Mouse (Mus musculus): Measurements from ENCODE around the gene Fsd1. TPM values are rescaled to one million over a fixed set of nuclear protein-coding genes. Genes with fewer than 3 reads are reported as not detected.

Gene Fsd1
- polyA plus RNA-seq, 1 experiment from 2014 or later = 0.36 TPM

- 92% methylated on average over 4 of the region's 4 CpGs for WGBS
- Histone ChIP-seq H3K4me3 (ENCODE audit: low read depth, low read length) (no peak overlapping the region), H3K9me3 (ENCODE audit: low read length) (no peaks in the 10 kb centered on the region), H3K27ac (ENCODE audit: low read length) (no peak overlapping the region), H3K9ac (replicated peaks; ENCODE audit: low read depth) (no peak overlapping the region), H3K36me3 (ENCODE audit: insufficient read depth, low read length) (peaks cover 11% of the 10 kb centered on the region), H3K27me3 (replicated peaks; ENCODE audit: insufficient read depth, low read length) (no peaks in the 10 kb centered on the region), H3K4me2 (replicated peaks; ENCODE audit: low read depth, low read length) (no peak overlapping the region), H3K4me1 (ENCODE audit: insufficient read depth, low read depth, low read length) (no peaks in the 10 kb centered on the region)
- TF ChIP-seq CTCF (IDR thresholded peaks at IDR 0.05) (no peak), EP300 (IDR thresholded peaks at IDR 0.05) (no peak)
- ATAC-seq (no peak), DNase-seq (ENCODE audit: low spot score) (no peak)
Measured at GRCm38 (mm10) chr17:55967186-55967585, 19.1 kb upstream of the Fsd1 start.

GRCm38 (mm10) chr17:55968210-55968609 is 18.1 kb upstream of the Fsd1 start:
- TF ChIP-seq CTCF (IDR thresholded peaks at IDR 0.05) (no peak), EP300 (IDR thresholded peaks at IDR 0.05) (no peak)
- WGBS = 54% methylated on average over 7 of the region's 7 CpGs
- DNase-seq (ENCODE audit: low spot score) (no peak), ATAC-seq (0 out of 2 replicates have a peak, but pooled peaks have one; percentile 19)
- Histone ChIP-seq H3K27ac (ENCODE audit: low read length) (no peak overlapping the region), H3K4me2 (replicated peaks; ENCODE audit: low read depth, low read length) (no peak overlapping the region), H3K4me1 (ENCODE audit: insufficient read depth, low read depth, low read length) (no peaks in the 10 kb centered on the region), H3K9ac (replicated peaks; ENCODE audit: low read depth) (no peak overlapping the region), H3K9me3 (ENCODE audit: low read length) (no peaks in the 10 kb centered on the region), H3K4me3 (ENCODE audit: low read depth, low read length) (no peak overlapping the region), H3K36me3 (ENCODE audit: insufficient read depth, low read length) (peaks cover 11% of the 10 kb centered on the region), H3K27me3 (replicated peaks; ENCODE audit: insufficient read depth, low read length) (no peaks in the 10 kb centered on the region)

GRCm38 (mm10) chr17:55969560-55969959 is 16.7 kb upstream of the Fsd1 start:
- Histone ChIP-seq H3K9me3 (ENCODE audit: low read length) (no peaks in the 10 kb centered on the region), H3K4me3 (ENCODE audit: low read depth, low read length) (no peak overlapping the region), H3K4me2 (replicated peaks; ENCODE audit: low read depth, low read length) (no peak overlapping the region), H3K4me1 (ENCODE audit: insufficient read depth, low read depth, low read length) (no peaks in the 10 kb centered on the region), H3K9ac (replicated peaks; ENCODE audit: low read depth) (no peak overlapping the region), H3K27ac (ENCODE audit: low read length) (no peak overlapping the region), H3K36me3 (ENCODE audit: insufficient read depth, low read length) (peaks cover 11% of the 10 kb centered on the region), H3K27me3 (replicated peaks; ENCODE audit: insufficient read depth, low read length) (no peaks in the 10 kb centered on the region)
- TF ChIP-seq EP300 (IDR thresholded peaks at IDR 0.05) (no peak), CTCF (IDR thresholded peaks at IDR 0.05) (no peak)
- WGBS = 45% methylated on average over 14 of the region's 14 CpGs
- DNase-seq (ENCODE audit: low spot score) = no peak
- no peak for ATAC-seq

GRCm38 (mm10) chr17:55969966-55970891 is 16.1 kb upstream of the Fsd1 start, which contains the start of gene Shd:
TSS of gene Shd (plus strand) at chr17:55970467.
- ATAC-seq = peak; percentile 37
- H3K9ac ChIP-seq (replicated peaks; ENCODE audit: low read depth) = peak within 1 kb of the TSS; percentile 27

GRCm38 (mm10) chr17:55971453-55971852 is 14.9 kb upstream of the Fsd1 start:
- Histone ChIP-seq H3K9ac (replicated peaks; ENCODE audit: low read depth) (no peak overlapping the region), H3K4me2 (replicated peaks; ENCODE audit: low read depth, low read length) (no peak overlapping the region)

More at GRCm38 (mm10) chr17:55969966-55970891, 16.1 kb upstream of the Fsd1 start, which contains the start of gene Shd:
- Histone ChIP-seq H3K4me3 (ENCODE audit: low read depth, low read length) (peak within 1 kb of the TSS; percentile 36), H3K27me3 (replicated peaks; ENCODE audit: insufficient read depth, low read length) (no peaks in the 10 kb centered on the region), H3K27ac (ENCODE audit: low read length) (no peak within 1 kb of the TSS), H3K36me3 (ENCODE audit: insufficient read depth, low read length) (peaks cover 11% of the 10 kb centered on the region), H3K4me1 (ENCODE audit: insufficient read depth, low read depth, low read length) (no peaks in the 10 kb centered on the region), H3K9me3 (ENCODE audit: low read length) (no peaks in the 10 kb centered on the region), H3K4me2 (replicated peaks; ENCODE audit: low read depth, low read length) (peak within 1 kb of the TSS; percentile 80)
- DNase-seq (ENCODE audit: low spot score) = no peak
- TF ChIP-seq CTCF (IDR thresholded peaks at IDR 0.05) = no peak; the same call in 1 of the 2 replicates
- TF ChIP-seq EP300 (IDR thresholded peaks at IDR 0.05) = no peak
- WGBS = 11% methylated on average over 52 of the region's 55 CpGs

GRCm38 (mm10) chr17:55976255-55976862 is 9.9 kb upstream of the Fsd1 start:
- Histone ChIP-seq H3K9me3 (ENCODE audit: low read length) (no peaks in the 10 kb centered on the region), H3K27me3 (replicated peaks; ENCODE audit: insufficient read depth, low read length) (no peaks in the 10 kb centered on the region), H3K36me3 (ENCODE audit: insufficient read depth, low read length) (no peaks in the 10 kb centered on the region), H3K27ac (ENCODE audit: low read length) (no peak overlapping the region), H3K4me2 (replicated peaks; ENCODE audit: low read depth, low read length) (no peak overlapping the region; the same call in 1 of the 2 replicates), H3K4me3 (ENCODE audit: low read depth, low read length) (no peak overlapping the region), H3K4me1 (ENCODE audit: insufficient read depth, low read depth, low read length) (no peaks in the 10 kb centered on the region), H3K9ac (replicated peaks; ENCODE audit: low read depth) (no peak overlapping the region)
- peak; percentile 86 for TF ChIP-seq CTCF (IDR thresholded peaks at IDR 0.05)
- no peak for TF ChIP-seq EP300 (IDR thresholded peaks at IDR 0.05)
- ATAC-seq = peak; percentile 90
- 14% methylated on average over 13 of the region's 13 CpGs for WGBS
- DNase-seq (ENCODE audit: low spot score) = peak; percentile 86

More at GRCm38 (mm10) chr17:55971453-55971852, 14.9 kb upstream of the Fsd1 start:
- H3K27me3 ChIP-seq (replicated peaks; ENCODE audit: insufficient read depth, low read length) = no peaks in the 10 kb centered on the region
- WGBS = 32% methylated on average over 22 of the region's 22 CpGs
- H3K27ac ChIP-seq (ENCODE audit: low read length) = no peak overlapping the region
- ATAC-seq (no peak), DNase-seq (ENCODE audit: low spot score) (no peak)
- no peak for TF ChIP-seq EP300 (IDR thresholded peaks at IDR 0.05)
- TF ChIP-seq CTCF (IDR thresholded peaks at IDR 0.05) = no peak
- no peaks in the 10 kb centered on the region for H3K4me1 ChIP-seq (ENCODE audit: insufficient read depth, low read depth, low read length)
- H3K4me3 ChIP-seq (ENCODE audit: low read depth, low read length) = no peak overlapping the region
- H3K36me3 ChIP-seq (ENCODE audit: insufficient read depth, low read length) = peaks cover 8% of the 10 kb centered on the region
- H3K9me3 ChIP-seq (ENCODE audit: low read length) = no peaks in the 10 kb centered on the region

Measured in lung, postnatal 0 days (tissue).